Mouse (Mus musculus) lung, postnatal 25 days (tissue): ENCODE measurements around the gene Psmd9.

ENCODE experiments used
- DNase-seq: peaks from one replicate; pipeline ENCODE4 v3.0.0; 2022; ENCODE audit warnings: low spot score

The Psmd9 gene

GRCm38 (mm10) chr5:123169284-123169683 lies at the start of gene Psmd9:
Psmd9 (plus strand) TSS chr5:123169413.
- no peak for DNase-seq

- no peak for DNase-seq
These were observed 48.5 kb upstream of the Psmd9 start for GRCm38 (mm10) chr5:123120624-123121215.

GRCm38 (mm10) chr5:123122181-123122580 lies 47.0 kb upstream of the Psmd9 start:
- DNase-seq, result no peak

GRCm38 (mm10) chr5:123125105-123125504 lies 44.1 kb upstream of the Psmd9 start:
- DNase-seq, result no peak

GRCm38 (mm10) chr5:123125638-123126406 lies 43.4 kb upstream of the Psmd9 start:
- DNase-seq, result no peak

GRCm38 (mm10) chr5:123127031-123127430 lies 42.2 kb upstream of the Psmd9 start:
- no peak for DNase-seq

GRCm38 (mm10) chr5:123128426-123129169 lies 40.6 kb upstream of the Psmd9 start:
- peak; percentile 78 for DNase-seq

GRCm38 (mm10) chr5:123129170-123129757 lies 39.9 kb upstream of the Psmd9 start:
- no peak for DNase-seq

- DNase-seq, result no peak
These were observed 39.0 kb upstream of the Psmd9 start for GRCm38 (mm10) chr5:123130030-123130813.

GRCm38 (mm10) chr5:123130814-123131148 lies 38.4 kb upstream of the Psmd9 start:
- no peak for DNase-seq

GRCm38 (mm10) chr5:123132308-123133071 lies 36.7 kb upstream of the Psmd9 start, which contains the start of gene Rhof:
Rhof (minus strand) TSS chr5:123132692.
- peak; percentile 83 for DNase-seq

GRCm38 (mm10) chr5:123133083-123133783 lies 36.0 kb upstream of the Psmd9 start:
- DNase-seq, result peak; percentile 89

GRCm38 (mm10) chr5:123133784-123134143 lies 35.4 kb upstream of the Psmd9 start:
- no peak for DNase-seq

- peak; percentile 86 for DNase-seq
These were observed 34.9 kb upstream of the Psmd9 start for GRCm38 (mm10) chr5:123134186-123134874.

- DNase-seq, result no peak
These were observed 34.3 kb upstream of the Psmd9 start for GRCm38 (mm10) chr5:123134875-123135382.

- peak; percentile 95 for DNase-seq
These were observed 33.5 kb upstream of the Psmd9 start for GRCm38 (mm10) chr5:123135471-123136360.

- peak; percentile 97 for DNase-seq
These were observed 32.7 kb upstream of the Psmd9 start for GRCm38 (mm10) chr5:123136361-123137043.
